Mouse (Mus musculus) thymus, postnatal 25 days (tissue): ENCODE results near the gene Serpina5.

Experiments used
- DNase-seq: peaks from one replicate; pipeline ENCODE4 v3.0.0; 2022

Serpina5 gene

DNA sequence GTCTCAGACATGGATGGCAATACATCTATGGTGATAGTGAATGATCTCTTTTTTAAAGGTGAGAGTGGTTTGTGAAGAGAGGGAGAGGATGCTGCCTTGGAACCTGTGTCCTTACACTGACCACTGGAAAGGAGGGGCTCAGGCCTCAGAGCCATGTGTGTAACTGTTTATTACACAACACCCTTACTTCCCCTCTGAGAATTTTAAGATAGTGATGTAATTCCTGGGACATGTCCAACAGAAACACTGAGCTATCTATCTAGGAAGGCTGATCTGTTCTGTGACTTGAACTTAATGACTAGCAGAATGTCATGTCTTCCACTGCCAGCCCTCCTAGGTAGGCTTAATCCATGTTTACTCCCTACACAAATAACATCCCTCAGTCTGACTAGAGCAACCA is 30.1 kb downstream of the Serpina5 start:
- no peak for DNase-seq

- DNase-seq = no peak
Measured at GRCm38 (mm10) chr12:104138216-104138615, 37.3 kb downstream of the Serpina5 start.

GRCm38 (mm10) chr12:104140543-104141103 is 39.7 kb downstream of the Serpina5 start:
- DNase-seq = no peak

DNA sequence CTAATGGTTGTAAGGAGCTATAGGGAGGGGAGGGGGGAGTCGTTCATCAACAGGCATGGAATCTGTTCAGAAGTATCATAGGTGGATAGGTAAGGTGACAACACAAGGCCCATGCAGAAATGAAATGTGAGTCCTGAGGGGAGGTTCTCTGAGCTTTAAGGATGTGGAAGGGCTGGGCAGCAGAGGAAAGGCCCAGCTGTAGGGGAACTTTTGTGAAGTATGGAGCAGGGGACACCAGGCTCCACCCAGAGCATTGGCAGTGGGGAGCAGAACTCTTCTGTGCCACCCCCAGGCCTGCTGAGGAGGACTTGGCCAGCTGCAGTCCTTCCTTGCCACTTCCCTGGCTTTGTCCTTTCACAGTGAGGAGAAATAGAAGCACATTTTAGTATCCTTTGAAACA is 40.6 kb downstream of the Serpina5 start:
- DNase-seq = no peak

GRCm38 (mm10) chr12:104142427-104142826 is 41.5 kb downstream of the Serpina5 start:
- no peak for DNase-seq

DNA sequence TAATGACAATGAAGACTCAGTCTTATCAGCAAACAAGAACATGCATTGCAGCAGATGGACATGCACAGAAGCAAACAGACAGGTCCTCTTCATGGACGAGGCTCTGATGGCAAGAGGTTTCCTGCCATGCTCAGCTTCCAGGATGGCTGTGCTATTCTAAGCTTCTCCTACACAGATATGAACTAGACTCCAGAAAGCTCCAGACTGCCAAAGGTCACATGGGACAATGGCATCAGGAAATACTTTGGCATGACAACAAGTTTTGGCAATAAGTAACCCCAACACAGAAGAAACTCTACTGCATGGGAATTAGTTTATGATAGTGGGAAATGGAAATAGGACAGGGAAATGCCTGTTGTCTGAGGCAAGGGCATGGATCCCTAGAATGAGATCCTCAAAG is 42.4 kb downstream of the Serpina5 start:
- DNase-seq = no peak

DNA sequence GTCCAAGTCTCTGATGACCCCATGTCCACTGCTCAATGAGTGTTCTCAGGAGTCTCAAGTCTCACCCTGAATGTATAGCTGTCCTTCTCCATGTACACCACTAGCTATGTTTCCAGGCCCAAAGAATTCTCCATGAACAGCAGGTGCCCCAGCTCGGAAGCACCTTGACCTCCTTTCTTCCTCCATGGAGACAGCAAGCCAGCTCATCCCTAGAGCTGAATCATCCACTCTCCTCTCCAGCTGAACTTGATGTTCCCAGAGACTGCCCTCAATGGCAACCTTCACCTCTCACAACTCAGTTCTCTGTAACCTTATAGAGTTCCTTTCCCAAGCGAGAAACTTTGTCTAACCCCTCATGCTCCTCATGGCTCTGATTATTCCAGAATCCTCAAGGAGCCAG is 44.7 kb downstream of the Serpina5 start:
- DNase-seq = no peak

GRCm38 (mm10) chr12:104151989-104152388 is 51.1 kb downstream of the Serpina5 start:
- no peak for DNase-seq

DNA sequence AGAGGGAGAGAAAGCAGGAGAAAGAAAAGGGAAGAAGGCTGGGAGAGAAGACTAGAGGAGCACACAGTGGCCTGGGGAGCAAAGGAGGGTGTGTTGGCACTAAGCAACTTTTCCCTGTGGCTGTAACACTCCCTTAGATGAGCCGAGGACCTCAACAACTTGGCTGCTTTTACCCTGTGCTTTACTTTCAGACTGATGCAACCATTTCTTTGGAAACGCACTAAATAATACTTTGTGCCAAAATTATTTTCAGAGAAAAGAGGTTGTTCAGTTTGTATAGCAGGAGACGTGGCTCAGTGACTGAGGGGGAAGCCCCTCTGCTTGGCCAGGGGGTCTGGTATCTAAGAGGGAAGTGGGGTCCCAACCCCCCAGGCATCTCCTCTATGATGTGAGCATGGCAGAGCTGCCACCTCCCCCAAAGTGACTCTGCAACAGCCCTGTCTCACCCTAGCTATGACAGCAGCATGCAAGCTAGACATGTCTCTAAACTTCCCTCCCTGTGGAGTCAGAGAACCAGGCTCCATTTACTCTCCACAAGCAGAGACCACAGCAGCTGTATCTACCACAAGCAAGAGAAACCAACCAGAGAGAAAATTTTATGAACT is 52.2 kb downstream of the Serpina5 start:
- DNase-seq = no peak

GRCm38 (mm10) chr12:104153656-104154055 is 52.7 kb downstream of the Serpina5 start, which contains the start of gene Serpina3c:
Serpina3c (minus strand) TSS chr12:104153870.
- no peak for DNase-seq
